23 mouse cellular contexts compared by ENCODE assay signal in the genomic region with DNA sequence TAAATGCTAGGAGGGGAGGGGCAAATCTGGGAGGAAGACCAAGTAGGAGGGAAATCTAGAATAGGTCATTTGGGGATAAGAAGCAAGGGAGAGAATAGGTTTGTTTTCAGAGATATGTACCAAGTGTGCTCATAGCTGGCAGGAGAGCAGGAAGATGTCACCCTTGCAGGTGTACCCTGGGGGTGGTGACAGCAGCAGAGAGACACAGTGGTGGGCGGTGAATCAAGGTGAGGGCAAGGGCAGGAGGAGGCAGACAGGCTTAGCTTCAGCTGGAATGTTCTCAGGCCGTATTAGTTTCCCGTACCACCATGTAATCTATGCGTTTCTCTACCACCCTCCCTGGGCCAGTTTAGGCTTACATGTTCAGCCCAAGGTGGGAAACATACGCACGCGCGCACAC. TPM values are rescaled to one million over a fixed set of nuclear protein-coding genes. Genes with fewer than 3 reads are reported as not detected.
"Had no signal": no experiment of that assay in that cellular context is flagged by ENCODE, and none has a peak within 500 bp of the region (broad histone marks: within the 10 kb centered on the region; RNA-seq: fewer than 3 reads in every experiment).

No protein-coding gene starts in this region.

- H3K4me1 ChIP-seq: lung, embryonic 15.5 days; midbrain, embryonic 13.5 days; midbrain, embryonic 15.5 days; neural tube, embryonic 12.5 days had no signal

- H3K27me3 ChIP-seq: lung, embryonic 15.5 days; midbrain, embryonic 13.5 days; midbrain, embryonic 15.5 days; neural tube, embryonic 12.5 days had no signal

- H3K4me3 ChIP-seq: lung, embryonic 15.5 days; megakaryocyte, embryonic 14.5 days; midbrain, embryonic 13.5 days; midbrain, embryonic 15.5 days; neural tube, embryonic 12.5 days had no signal

- H3K9me3 ChIP-seq: lung, embryonic 15.5 days; megakaryocyte, embryonic 14.5 days; midbrain, embryonic 13.5 days; midbrain, embryonic 15.5 days; neural tube, embryonic 12.5 days had no signal

- H3K36me3 ChIP-seq: lung, embryonic 15.5 days; midbrain, embryonic 13.5 days; midbrain, embryonic 15.5 days; neural tube, embryonic 12.5 days had no signal

- H3K9ac ChIP-seq: liver, postnatal 0 days; lung, embryonic 15.5 days; midbrain, embryonic 13.5 days; midbrain, embryonic 15.5 days; neural tube, embryonic 12.5 days had no signal

- ATAC-seq: liver, postnatal 0 days; lung, postnatal 0 days; midbrain, embryonic 13.5 days; midbrain, embryonic 15.5 days had no signal

- H3K4me2 ChIP-seq: lung, embryonic 15.5 days; midbrain, embryonic 11.5 days; midbrain, embryonic 13.5 days; midbrain, embryonic 15.5 days; neural tube, embryonic 12.5 days had no signal

- H3K27ac ChIP-seq: midbrain, embryonic 13.5 days; midbrain, embryonic 15.5 days; neural tube, embryonic 12.5 days had no signal

- DNase-seq: liver, postnatal 0 days; lung, adult 2 months; lung, postnatal 14 days; lung, postnatal 36 days; retina, postnatal 1 day; right cerebral cortex, postnatal 25 days; right cerebral cortex, postnatal 4 days; spleen, adult 18-20 months; thymus, adult 18-20 months; thymus, postnatal 14 days; thymus, postnatal 36 days had no signal

RNA-seq across cellular contexts. Expression of a gene that starts 22.3 kb away (rescaled TPM):
- total RNA-seq: megakaryocyte progenitor cell, adult 5-6 weeks; monocyte, adult 5-6 weeks; neutrophil, adult 5-6 weeks had no signal
- polyA plus RNA-seq: macrophage; neural tube, embryonic 14.5 days had no signal

RNA-seq across cellular contexts. Expression of a gene that starts 41.0 kb away (rescaled TPM):
- total RNA-seq: neutrophil, adult 5-6 weeks had no signal
